In genomic region chr7:141010593-141010992, GRCm38 (mm10) we compare ENCODE assay signal across 8 mouse cellular contexts. TPM values are rescaled to one million over a fixed set of nuclear protein-coding genes. Genes with fewer than 3 reads are reported as not detected.
A peak's percentile ranks its signal among the peaks of the same experiment; 100 is the strongest.
DNase-seq lines count a peak whose midpoint lies in the region; ATAC-seq lines count a peak whose summit lies in the region.

Gene Ifitm3, minus strand, starts transcription at chr7:141010770.

- no peaks in the 10 kb centered on the region for H3K36me3 ChIP-seq in embryonic facial prominence, embryonic 14.5 days (ENCODE audit: control insufficient read depth, insufficient read depth, low read length)
- no peaks in the 10 kb centered on the region for H3K36me3 ChIP-seq in heart, embryonic 11.5 days (ENCODE audit: control insufficient read depth, insufficient read depth, low read length)
- no peaks in the 10 kb centered on the region for H3K36me3 ChIP-seq in kidney, embryonic 15.5 days

- peak within 1 kb of the TSS; percentile 78 for H3K27ac ChIP-seq in embryonic facial prominence, embryonic 14.5 days (replicated peaks; ENCODE audit: low read depth, low read length)
- peak within 1 kb of the TSS; percentile 35; the same call in 1 of the 2 replicates for H3K27ac ChIP-seq in heart, embryonic 11.5 days (ENCODE audit: low read depth, low read length)
- H3K27ac ChIP-seq in kidney, embryonic 15.5 days = peak within 1 kb of the TSS; percentile 85

- H3K4me2 ChIP-seq in embryonic facial prominence, embryonic 14.5 days (ENCODE audit: low read depth, low read length) = peak within 1 kb of the TSS; percentile 59
- peak within 1 kb of the TSS; percentile 58 for H3K4me2 ChIP-seq in heart, embryonic 11.5 days
- H3K4me2 ChIP-seq in kidney, embryonic 15.5 days = peak within 1 kb of the TSS; percentile 60

- no peaks in the 10 kb centered on the region for H3K9me3 ChIP-seq in embryonic facial prominence, embryonic 14.5 days (ENCODE audit: control insufficient read depth, low read length)
- H3K9me3 ChIP-seq in heart, embryonic 11.5 days (replicated peaks; ENCODE audit: control insufficient read depth, low read length) = no peaks in the 10 kb centered on the region
- H3K9me3 ChIP-seq in kidney, embryonic 15.5 days (replicated peaks) = no peaks in the 10 kb centered on the region

- peak within 1 kb of the TSS; percentile 42 for H3K4me3 ChIP-seq in embryonic facial prominence, embryonic 14.5 days (ENCODE audit: low read depth, low read length)
- peak within 1 kb of the TSS; percentile 38 for H3K4me3 ChIP-seq in heart, embryonic 11.5 days (ENCODE audit: low read depth, low read length)
- H3K4me3 ChIP-seq in kidney, embryonic 15.5 days (replicated peaks) = peak within 1 kb of the TSS; percentile 56

- peak within 1 kb of the TSS; percentile 69 for H3K9ac ChIP-seq in embryonic facial prominence, embryonic 14.5 days (ENCODE audit: low read depth, low read length)
- peak within 1 kb of the TSS; percentile 58; the same call in 1 of the 2 replicates for H3K9ac ChIP-seq in heart, embryonic 11.5 days (ENCODE audit: low read depth, low read length)
- peak within 1 kb of the TSS; percentile 47 for H3K9ac ChIP-seq in kidney, embryonic 15.5 days

- DNase-seq in spleen, postnatal 10 days (ENCODE audit: low spot score in 2 of 2) = peak; percentile 34 to 38
- DNase-seq in spleen, adult 18-20 months = no peak
- DNase-seq in embryonic facial prominence, embryonic 14.5 days (ENCODE audit: low spot score) = peak; percentile 87
- peak; percentile 76 for DNase-seq in lung, postnatal 25 days (ENCODE audit: low spot score)
- peak; percentile 77 for DNase-seq in skeletal muscle tissue, adult 2 months (ENCODE audit: low read depth, low spot score)
- no peak for DNase-seq in left cerebral cortex, adult 9 months (ENCODE audit: low spot score in 2 of 2)

- WGBS in embryonic facial prominence, embryonic 14.5 days = 8% methylated on average over 10 of the region's 10 CpGs
- WGBS in heart, embryonic 11.5 days (ENCODE audit: insufficient replicate concordance) = 17% methylated on average over 10 of the region's 10 CpGs
- 6% methylated on average over 10 of the region's 10 CpGs for WGBS in kidney, embryonic 15.5 days

- H3K4me1 ChIP-seq in embryonic facial prominence, embryonic 14.5 days (ENCODE audit: control insufficient read depth, insufficient read depth, low read length) = peaks cover 8% of the 10 kb centered on the region; the same call in 1 of the 2 replicates
- peaks cover 6% of the 10 kb centered on the region; the same call in 1 of the 2 replicates for H3K4me1 ChIP-seq in heart, embryonic 11.5 days (ENCODE audit: control insufficient read depth, insufficient read depth, low read length)
- H3K4me1 ChIP-seq in kidney, embryonic 15.5 days = peaks cover 30% of the 10 kb centered on the region

- ATAC-seq in embryonic facial prominence, embryonic 14.5 days (ENCODE audit: low read depth) = no peak
- ATAC-seq in heart, embryonic 11.5 days (replicated peaks; ENCODE audit: insufficient number of reproducible peaks, low FRiP score, low TSS enrichment) = no peak
- peak; percentile 54; the same call in 1 of the 2 replicates for ATAC-seq in kidney, embryonic 15.5 days (replicated peaks; ENCODE audit: low FRiP score)

- no peaks in the 10 kb centered on the region for H3K27me3 ChIP-seq in embryonic facial prominence, embryonic 14.5 days (replicated peaks; ENCODE audit: control insufficient read depth, insufficient read depth, low read length)
- H3K27me3 ChIP-seq in heart, embryonic 11.5 days (ENCODE audit: control insufficient read depth, insufficient read depth, low read length) = 0 out of 2 replicates have a peak, but pooled peaks cover 10% of the 10 kb centered on the region
- no peaks in the 10 kb centered on the region for H3K27me3 ChIP-seq in kidney, embryonic 15.5 days

RNA-seq across cellular contexts. Expression of gene Ifitm3, which starts in this region (rescaled TPM):
- polyA plus RNA-seq in embryonic facial prominence, embryonic 14.5 days (2014; fragmentation: Nextera tagmentation; extraction: Ambion mirVana) = 170 and 178 TPM in 2 replicates
- polyA plus RNA-seq in heart, embryonic 11.5 days (2014; fragmentation: Nextera tagmentation; extraction: Ambion mirVana) = 32.5 and 36.2 TPM in 2 replicates
- polyA plus RNA-seq in kidney, embryonic 15.5 days (2015; fragmentation: Nextera tagmentation; extraction: Ambion mirVana) = 187 and 205 TPM in 2 replicates

Comparison
In these comparisons a context has a peak if more than half of its experiments do, and no peak if none do; other contexts are left out.
1. DNase-seq: peak in spleen, postnatal 10 days (2 of 2), embryonic facial prominence, embryonic 14.5 days (single experiment), lung, postnatal 25 days (single experiment) and skeletal muscle tissue, adult 2 months (single experiment); none in spleen, adult 18-20 months (0 of 2) and left cerebral cortex, adult 9 months (0 of 2).
2. H3K27ac ChIP-seq: peak in every context shown above with its lines; median percentile 85 in kidney, embryonic 15.5 days; 78 in embryonic facial prominence, embryonic 14.5 days; 35 in heart, embryonic 11.5 days.
3. Peak in every context shown above with its lines, with median percentiles within 50 percentile points of each other: H3K4me2 ChIP-seq, H3K4me3 ChIP-seq and H3K9ac ChIP-seq.